Mouse (Mus musculus): ENCODE measurements around the gene St6galnac3. TPM values are rescaled to one million over a fixed set of nuclear protein-coding genes. Genes with fewer than 3 reads are reported as not detected.
A peak's percentile ranks its signal among the peaks of the same experiment; 100 is the strongest.

Gene St6galnac3
- polyA plus RNA-seq, 1 experiment from 2014 or later = 10.5 TPM

- Histone ChIP-seq H3K27ac (ENCODE audit: low read length) (no peak overlapping the region), H3K4me2 (ENCODE audit: low read depth, low read length) (no peak overlapping the region), H3K9me3 (replicated peaks; ENCODE audit: control insufficient read depth, low read length) (no peaks in the 10 kb centered on the region), H3K36me3 (ENCODE audit: control insufficient read depth, insufficient read depth) (no peaks in the 10 kb centered on the region), H3K9ac (ENCODE audit: low read depth, low read length) (no peak overlapping the region), H3K27me3 (ENCODE audit: control insufficient read depth, insufficient read depth, low read depth, low read length) (no peaks in the 10 kb centered on the region), H3K4me1 (ENCODE audit: control insufficient read depth, low read depth, low read length) (no peaks in the 10 kb centered on the region), H3K4me3 (ENCODE audit: low read depth, low read length) (no peak overlapping the region)
- 39% methylated on average over 4 of the region's 4 CpGs for WGBS (ENCODE audit: insufficient replicate concordance)
- ATAC-seq (ENCODE audit: low read depth) = no peak
Observed at GRCm38 (mm10) chr3:153248029-153248428, 476.9 kb downstream of the St6galnac3 start.

GRCm38 (mm10) chr3:153242524-153242923, 482.4 kb downstream of the St6galnac3 start:
- no peak overlapping the region for H3K27ac ChIP-seq (ENCODE audit: low read length)
- no peaks in the 10 kb centered on the region for H3K4me1 ChIP-seq (ENCODE audit: control insufficient read depth, low read depth, low read length)
- no peak for ATAC-seq (ENCODE audit: low read depth)
- H3K27me3 ChIP-seq (ENCODE audit: control insufficient read depth, insufficient read depth, low read depth, low read length) = no peaks in the 10 kb centered on the region
- H3K4me3 ChIP-seq (ENCODE audit: low read depth, low read length) = no peak overlapping the region
- WGBS (ENCODE audit: insufficient replicate concordance) = 68% methylated on average over 5 of the region's 5 CpGs
- no peak overlapping the region for H3K9ac ChIP-seq (ENCODE audit: low read depth, low read length)
- H3K9me3 ChIP-seq (replicated peaks; ENCODE audit: control insufficient read depth, low read length) = no peaks in the 10 kb centered on the region
- no peak overlapping the region for H3K4me2 ChIP-seq (ENCODE audit: low read depth, low read length)
- no peaks in the 10 kb centered on the region for H3K36me3 ChIP-seq (ENCODE audit: control insufficient read depth, insufficient read depth)

- H3K9me3 ChIP-seq (replicated peaks; ENCODE audit: control insufficient read depth, low read length) = no peaks in the 10 kb centered on the region
- 43% methylated on average over 4 of the region's 4 CpGs for WGBS (ENCODE audit: insufficient replicate concordance)
- H3K9ac ChIP-seq (ENCODE audit: low read depth, low read length) = no peak overlapping the region
- ATAC-seq (ENCODE audit: low read depth) = no peak
- H3K27me3 ChIP-seq (ENCODE audit: control insufficient read depth, insufficient read depth, low read depth, low read length) = no peaks in the 10 kb centered on the region
- H3K4me3 ChIP-seq (ENCODE audit: low read depth, low read length) = no peak overlapping the region
- no peaks in the 10 kb centered on the region for H3K36me3 ChIP-seq (ENCODE audit: control insufficient read depth, insufficient read depth)
- no peak overlapping the region for H3K27ac ChIP-seq (ENCODE audit: low read length)
- H3K4me1 ChIP-seq (ENCODE audit: control insufficient read depth, low read depth, low read length) = no peaks in the 10 kb centered on the region
- no peak overlapping the region for H3K4me2 ChIP-seq (ENCODE audit: low read depth, low read length)
Observed at GRCm38 (mm10) chr3:153241134-153241533, 483.8 kb downstream of the St6galnac3 start.

GRCm38 (mm10) chr3:153240366-153240765, 484.6 kb downstream of the St6galnac3 start:
- Histone ChIP-seq H3K27ac (ENCODE audit: low read length) (no peak overlapping the region), H3K9me3 (replicated peaks; ENCODE audit: control insufficient read depth, low read length) (no peaks in the 10 kb centered on the region), H3K4me2 (ENCODE audit: low read depth, low read length) (no peak overlapping the region), H3K36me3 (ENCODE audit: control insufficient read depth, insufficient read depth) (no peaks in the 10 kb centered on the region), H3K4me1 (ENCODE audit: control insufficient read depth, low read depth, low read length) (no peaks in the 10 kb centered on the region), H3K27me3 (ENCODE audit: control insufficient read depth, insufficient read depth, low read depth, low read length) (no peaks in the 10 kb centered on the region), H3K9ac (ENCODE audit: low read depth, low read length) (no peak overlapping the region), H3K4me3 (ENCODE audit: low read depth, low read length) (no peak overlapping the region)
- 21% methylated on average over 4 of the region's 4 CpGs for WGBS (ENCODE audit: insufficient replicate concordance)
- no peak for ATAC-seq (ENCODE audit: low read depth)

- 77% methylated on average over 10 of the region's 10 CpGs for WGBS (ENCODE audit: insufficient replicate concordance)
- Histone ChIP-seq H3K4me1 (ENCODE audit: control insufficient read depth, low read depth, low read length) (no peaks in the 10 kb centered on the region), H3K9ac (ENCODE audit: low read depth, low read length) (no peak overlapping the region), H3K36me3 (ENCODE audit: control insufficient read depth, insufficient read depth) (no peaks in the 10 kb centered on the region), H3K4me3 (ENCODE audit: low read depth, low read length) (no peak overlapping the region), H3K4me2 (ENCODE audit: low read depth, low read length) (no peak overlapping the region), H3K27ac (ENCODE audit: low read length) (no peak overlapping the region), H3K9me3 (replicated peaks; ENCODE audit: control insufficient read depth, low read length) (no peaks in the 10 kb centered on the region), H3K27me3 (ENCODE audit: control insufficient read depth, insufficient read depth, low read depth, low read length) (no peaks in the 10 kb centered on the region)
- ATAC-seq (ENCODE audit: low read depth) = no peak
Observed at GRCm38 (mm10) chr3:153238381-153238780, 486.6 kb downstream of the St6galnac3 start.

GRCm38 (mm10) chr3:153236262-153236661, 488.7 kb downstream of the St6galnac3 start:
- WGBS (ENCODE audit: insufficient replicate concordance) = 82% methylated on average over 9 of the region's 9 CpGs
- ATAC-seq (ENCODE audit: low read depth) = no peak
- no peaks in the 10 kb centered on the region for H3K9me3 ChIP-seq (replicated peaks; ENCODE audit: control insufficient read depth, low read length)

GRCm38 (mm10) chr3:153222611-153223402, 502.2 kb downstream of the St6galnac3 start:
- no peaks in the 10 kb centered on the region for H3K9me3 ChIP-seq (replicated peaks; ENCODE audit: control insufficient read depth, low read length)
- no peak overlapping the region for H3K27ac ChIP-seq (ENCODE audit: low read length)
- no peak overlapping the region for H3K9ac ChIP-seq (ENCODE audit: low read depth, low read length)
- H3K4me3 ChIP-seq (ENCODE audit: low read depth, low read length) = no peak overlapping the region
- no peak overlapping the region for H3K4me2 ChIP-seq (ENCODE audit: low read depth, low read length)
- ATAC-seq (ENCODE audit: low read depth) = peak; percentile 76
- 62% methylated on average over 10 of the region's 10 CpGs for WGBS (ENCODE audit: insufficient replicate concordance)
- H3K4me1 ChIP-seq (ENCODE audit: control insufficient read depth, low read depth, low read length) = no peaks in the 10 kb centered on the region
- H3K36me3 ChIP-seq (ENCODE audit: control insufficient read depth, insufficient read depth) = no peaks in the 10 kb centered on the region
- no peaks in the 10 kb centered on the region for H3K27me3 ChIP-seq (ENCODE audit: control insufficient read depth, insufficient read depth, low read depth, low read length)

More at GRCm38 (mm10) chr3:153236262-153236661, 488.7 kb downstream of the St6galnac3 start:
- Histone ChIP-seq H3K4me2 (ENCODE audit: low read depth, low read length) (no peak overlapping the region), H3K36me3 (ENCODE audit: control insufficient read depth, insufficient read depth) (no peaks in the 10 kb centered on the region), H3K4me3 (ENCODE audit: low read depth, low read length) (no peak overlapping the region), H3K27ac (ENCODE audit: low read length) (no peak overlapping the region), H3K9ac (ENCODE audit: low read depth, low read length) (no peak overlapping the region), H3K4me1 (ENCODE audit: control insufficient read depth, low read depth, low read length) (no peaks in the 10 kb centered on the region), H3K27me3 (ENCODE audit: control insufficient read depth, insufficient read depth, low read depth, low read length) (no peaks in the 10 kb centered on the region)

GRCm38 (mm10) chr3:153219391-153219790, 505.6 kb downstream of the St6galnac3 start:
- H3K4me3 ChIP-seq (ENCODE audit: low read depth, low read length) = no peak overlapping the region
- H3K27me3 ChIP-seq (ENCODE audit: control insufficient read depth, insufficient read depth, low read depth, low read length) = no peaks in the 10 kb centered on the region
- no peaks in the 10 kb centered on the region for H3K9me3 ChIP-seq (replicated peaks; ENCODE audit: control insufficient read depth, low read length)
- no peak overlapping the region for H3K27ac ChIP-seq (ENCODE audit: low read length)
- WGBS (ENCODE audit: insufficient replicate concordance) = 69% methylated on average over 2 of the region's 2 CpGs
- no peak overlapping the region for H3K9ac ChIP-seq (ENCODE audit: low read depth, low read length)
- H3K4me1 ChIP-seq (ENCODE audit: control insufficient read depth, low read depth, low read length) = no peaks in the 10 kb centered on the region
- no peak for ATAC-seq (ENCODE audit: low read depth)
- H3K4me2 ChIP-seq (ENCODE audit: low read depth, low read length) = no peak overlapping the region
- no peaks in the 10 kb centered on the region for H3K36me3 ChIP-seq (ENCODE audit: control insufficient read depth, insufficient read depth)

GRCm38 (mm10) chr3:153208186-153208585, 516.8 kb downstream of the St6galnac3 start:
- Histone ChIP-seq H3K4me1 (ENCODE audit: control insufficient read depth, low read depth, low read length) (no peaks in the 10 kb centered on the region), H3K9me3 (replicated peaks; ENCODE audit: control insufficient read depth, low read length) (no peaks in the 10 kb centered on the region), H3K4me3 (ENCODE audit: low read depth, low read length) (no peak overlapping the region), H3K27me3 (ENCODE audit: control insufficient read depth, insufficient read depth, low read depth, low read length) (no peaks in the 10 kb centered on the region), H3K4me2 (ENCODE audit: low read depth, low read length) (no peak overlapping the region), H3K36me3 (ENCODE audit: control insufficient read depth, insufficient read depth) (no peaks in the 10 kb centered on the region), H3K27ac (ENCODE audit: low read length) (no peak overlapping the region), H3K9ac (ENCODE audit: low read depth, low read length) (no peak overlapping the region)
- no peak for ATAC-seq (ENCODE audit: low read depth)
- WGBS (ENCODE audit: insufficient replicate concordance) = 38% methylated on average over 2 of the region's 2 CpGs
